Mouse (Mus musculus) common myeloid progenitor, adult 5-6 weeks (primary cell): ENCODE results near the gene Artn. TPM values are rescaled to one million over a fixed set of nuclear protein-coding genes. Genes with fewer than 3 reads are reported as not detected.

Experiments used
- ATAC-seq: replicated peaks from 2 replicates; pipeline ENCODE4 v1.8.0; 2016; ENCODE audit warnings: low read depth, mild to moderate bottlenecking, moderate TSS enrichment, inconsistent platforms; ENCODE audit not compliant: poor library complexity, severe bottlenecking
- total RNA-seq: library from RNA; stranded (forward); fragments of 200-1000, 187-1606 nt; gene quantifications from 2 replicates; pipeline ENCODE4 v1.2.3, GENCODE M21; 2017

Gene Artn
- not detected in 2 replicates for total RNA-seq

GRCm38 (mm10) chr4:117929391-117929881, at the start of gene Artn:
Gene Artn (minus strand): TSS chr4:117929763.
- no peak for ATAC-seq

DNA sequence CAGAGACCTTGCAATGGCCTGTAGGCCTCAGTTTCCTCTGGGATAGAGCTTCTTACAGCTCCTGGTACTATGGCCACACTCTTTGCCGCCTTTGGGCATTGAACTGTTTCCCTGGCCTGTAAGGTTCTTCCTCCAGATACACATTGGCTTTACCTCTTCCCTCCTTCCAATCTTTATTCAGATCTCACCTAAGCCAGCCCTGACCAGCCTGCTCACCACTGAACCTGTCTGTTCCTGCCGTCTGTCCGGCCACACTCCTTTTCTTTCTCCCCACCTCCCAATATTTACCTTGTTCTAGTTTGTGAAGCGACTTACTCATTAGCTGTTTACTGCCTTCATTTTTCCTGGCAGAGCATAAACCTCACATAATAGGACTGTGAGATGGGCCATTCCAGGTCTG, 49.6 kb upstream of the Artn start:
- ATAC-seq, result no peak

DNA sequence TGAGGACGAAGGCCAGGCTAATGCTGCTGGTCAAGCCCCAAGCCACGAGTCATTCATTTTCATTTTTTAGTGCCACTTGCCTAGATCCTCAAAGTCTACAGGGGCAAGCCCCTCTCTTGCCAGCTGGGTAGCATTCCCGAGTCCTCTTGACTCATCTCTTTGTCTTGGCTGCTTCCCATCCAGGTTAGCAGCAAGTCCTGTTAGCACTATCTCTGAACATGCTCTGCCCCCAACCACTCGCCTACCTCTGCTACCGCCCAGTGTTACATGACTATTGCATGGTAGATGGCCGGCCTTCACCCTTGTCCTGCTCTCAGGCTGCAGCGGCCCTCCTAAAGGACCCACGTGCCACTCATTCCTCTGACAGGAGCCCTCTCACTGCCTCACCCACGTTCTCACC, 48.7 kb upstream of the Artn start:
- no peak for ATAC-seq

DNA sequence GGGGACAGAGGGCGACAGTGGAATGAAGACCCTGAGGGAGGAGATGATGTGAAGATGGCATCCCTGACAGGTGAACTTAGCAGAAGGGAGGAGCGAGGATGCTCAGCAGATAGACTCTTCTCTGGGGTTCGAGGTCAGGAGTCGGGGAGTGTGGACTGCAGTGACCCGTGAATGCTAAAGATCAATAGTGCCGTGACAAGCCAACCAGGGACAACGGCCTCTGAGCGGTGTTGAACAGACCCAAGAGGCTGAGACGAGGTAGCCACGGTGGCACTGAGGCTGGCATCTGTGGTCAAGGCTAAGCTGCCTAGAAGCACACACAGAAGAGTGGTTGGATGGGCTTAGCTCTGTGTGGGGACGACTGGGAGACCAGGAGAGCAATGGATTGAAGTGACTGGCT, 48.3 kb upstream of the Artn start:
- ATAC-seq, result no peak

DNA sequence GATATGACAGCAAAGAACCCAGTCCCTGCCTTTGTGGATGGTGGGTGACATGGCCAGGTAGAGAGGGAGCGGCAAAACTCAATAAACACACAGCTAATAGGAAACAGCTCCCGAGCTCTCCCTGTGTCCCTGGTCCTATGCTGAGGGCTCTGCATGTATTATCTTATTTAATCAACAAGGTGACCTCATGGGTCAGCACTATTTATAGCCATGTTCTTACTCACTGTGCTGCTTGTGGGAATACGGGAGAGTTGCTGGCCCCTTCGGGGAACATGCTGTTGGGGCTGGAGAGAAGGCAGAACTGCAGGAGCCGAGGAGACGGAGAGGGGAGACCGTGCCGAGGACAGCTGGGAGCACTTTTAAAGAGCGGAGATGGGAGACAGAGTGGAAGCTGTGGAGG, 47.8 kb upstream of the Artn start:
- no peak for ATAC-seq

DNA sequence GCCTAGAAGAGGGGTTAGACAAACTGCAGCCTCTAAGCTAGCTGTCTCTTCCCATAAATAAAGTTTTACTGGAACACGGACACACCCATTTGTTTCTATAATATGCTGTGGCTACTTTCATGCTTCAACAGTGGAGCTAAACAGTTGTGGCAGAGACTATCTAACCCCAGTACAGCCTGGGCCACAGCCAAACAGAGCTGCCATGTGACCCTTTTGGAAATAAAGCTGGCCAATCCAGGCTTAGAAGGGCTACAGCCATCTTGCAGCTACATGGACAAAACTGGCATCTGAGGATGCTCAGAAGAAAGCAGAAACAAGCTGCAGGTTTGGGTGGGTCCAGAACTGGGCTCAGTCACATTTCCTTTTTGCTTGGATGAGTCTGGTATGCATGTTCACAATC, 46.3 kb upstream of the Artn start:
- ATAC-seq, result no peak

DNA sequence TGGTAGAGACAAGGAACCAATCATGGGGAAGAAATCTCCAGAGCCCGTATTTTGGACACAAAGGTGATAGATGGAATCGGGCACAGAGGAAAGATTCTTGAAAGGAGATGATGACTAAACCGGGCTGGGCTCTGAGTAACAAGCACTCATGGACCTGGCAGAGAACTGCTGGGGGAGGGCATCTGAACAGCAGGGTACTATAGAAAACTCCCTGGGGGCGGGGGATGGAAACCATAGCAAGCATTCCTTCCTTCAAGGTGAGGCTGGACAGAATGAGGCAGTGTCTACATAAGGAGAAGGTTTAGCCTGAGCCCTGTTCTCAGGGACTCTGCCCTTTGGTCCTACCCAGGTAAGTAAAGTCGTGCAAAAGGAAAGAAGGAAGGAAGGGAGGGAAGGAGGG, 45.2 kb upstream of the Artn start:
- ATAC-seq, result no peak

GRCm38 (mm10) chr4:117972999-117973398, 43.4 kb upstream of the Artn start:
- ATAC-seq, result no peak

DNA sequence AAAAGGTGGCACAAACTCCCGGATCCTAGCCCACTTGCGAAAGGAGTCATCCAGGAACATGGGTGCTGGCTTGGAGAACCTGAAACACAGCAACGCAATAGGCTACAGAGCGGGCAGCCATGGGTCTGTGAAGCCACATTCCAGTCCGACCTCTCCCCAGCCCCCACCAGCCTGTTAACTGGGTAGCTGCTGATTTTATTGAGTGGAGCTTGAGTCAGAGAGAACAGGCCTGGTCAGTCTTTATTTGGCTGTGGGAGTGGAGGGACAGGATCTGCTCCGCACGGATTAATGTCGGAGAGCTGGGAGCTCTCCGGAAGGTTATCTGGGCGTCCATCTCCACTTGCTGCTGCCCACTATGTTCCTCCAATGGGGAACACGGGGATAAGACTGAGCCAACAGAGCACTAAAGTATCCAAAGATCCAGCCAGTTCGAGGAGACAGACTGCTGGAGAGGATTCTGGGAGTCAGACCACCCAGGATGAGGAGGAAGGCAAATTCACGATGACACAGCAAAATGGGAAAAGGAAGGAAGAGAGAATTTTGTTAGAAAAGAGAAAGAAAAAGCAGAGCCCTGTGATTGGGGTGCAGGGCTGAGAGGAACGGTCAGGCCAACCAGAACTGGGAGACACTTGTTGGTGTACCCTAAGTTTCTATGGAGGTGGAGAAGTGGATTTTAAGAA, 34.9 kb upstream of the Artn start:
- ATAC-seq, result no peak

DNA sequence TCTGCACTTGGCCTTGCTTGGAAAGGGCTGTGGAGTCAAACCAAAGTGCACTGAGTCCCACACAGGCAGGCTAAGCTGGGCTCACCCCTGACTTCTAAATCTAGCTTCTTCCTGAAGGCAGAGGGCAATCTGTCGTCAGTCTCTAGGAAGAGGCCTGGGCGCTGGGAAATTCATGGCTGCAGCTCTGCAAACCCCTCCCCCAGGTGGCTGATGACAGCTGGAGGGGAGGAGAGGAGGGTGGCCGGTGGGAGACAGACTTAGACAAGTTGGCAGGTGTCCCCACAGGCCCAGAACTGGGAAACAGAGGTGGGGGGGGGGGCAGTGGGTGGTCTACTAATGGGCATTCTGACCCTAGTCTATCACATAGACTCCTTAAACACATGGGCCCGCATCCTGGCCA, 27.9 kb upstream of the Artn start:
- no peak for ATAC-seq

DNA sequence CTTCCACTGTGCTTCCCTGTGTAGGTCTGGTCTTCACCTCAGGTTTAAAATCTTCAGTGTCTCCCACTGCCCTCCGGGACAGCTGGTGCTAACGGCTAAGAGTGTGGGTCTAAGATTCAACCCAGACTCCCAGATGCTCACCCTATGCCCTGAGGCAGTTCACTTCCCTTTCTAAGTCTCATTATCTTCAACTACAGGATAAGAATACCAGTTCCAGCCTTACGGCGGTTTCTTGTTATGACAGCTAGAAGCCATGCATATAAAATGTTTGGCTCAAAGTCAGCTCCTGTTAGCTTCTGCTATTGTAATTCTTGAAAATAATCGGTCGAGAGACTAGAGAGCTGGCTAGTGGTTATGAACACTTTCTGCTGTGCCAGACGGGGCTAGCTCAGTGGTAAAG, 17.9 kb upstream of the Artn start:
- ATAC-seq, result no peak

- no peak for ATAC-seq
These were observed 17.2 kb upstream of the Artn start for GRCm38 (mm10) chr4:117946639-117947305.

DNA sequence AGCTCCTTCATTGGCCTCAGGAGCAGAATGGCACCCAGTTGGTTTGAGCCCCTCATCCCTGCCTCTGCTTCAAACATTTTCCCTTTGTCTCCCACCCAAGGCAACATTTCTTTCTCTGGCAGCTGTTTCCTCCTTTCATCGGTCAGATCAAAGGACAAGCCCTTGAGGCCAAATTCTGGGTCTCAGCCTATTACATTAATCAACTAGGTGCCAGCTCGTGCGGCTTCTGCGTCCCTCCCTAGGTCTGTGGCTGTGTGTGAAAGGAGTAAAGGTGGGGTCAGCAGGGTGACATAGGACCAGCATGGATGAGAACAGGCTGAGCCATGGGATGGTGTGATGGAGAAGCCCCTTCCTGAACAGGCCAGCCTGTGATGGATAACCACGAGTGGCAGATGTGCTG, 13.8 kb upstream of the Artn start:
- ATAC-seq, result no peak

GRCm38 (mm10) chr4:117936964-117937363, 7.4 kb upstream of the Artn start:
- ATAC-seq, result no peak

- ATAC-seq, result no peak
These were observed 4.5 kb upstream of the Artn start for GRCm38 (mm10) chr4:117934081-117934480.

- ATAC-seq, result no peak
These were observed 3.7 kb upstream of the Artn start for GRCm38 (mm10) chr4:117933248-117933647.

GRCm38 (mm10) chr4:117928699-117929241, 793 bp downstream of the Artn start:
- ATAC-seq, result peak; percentile 61

DNA sequence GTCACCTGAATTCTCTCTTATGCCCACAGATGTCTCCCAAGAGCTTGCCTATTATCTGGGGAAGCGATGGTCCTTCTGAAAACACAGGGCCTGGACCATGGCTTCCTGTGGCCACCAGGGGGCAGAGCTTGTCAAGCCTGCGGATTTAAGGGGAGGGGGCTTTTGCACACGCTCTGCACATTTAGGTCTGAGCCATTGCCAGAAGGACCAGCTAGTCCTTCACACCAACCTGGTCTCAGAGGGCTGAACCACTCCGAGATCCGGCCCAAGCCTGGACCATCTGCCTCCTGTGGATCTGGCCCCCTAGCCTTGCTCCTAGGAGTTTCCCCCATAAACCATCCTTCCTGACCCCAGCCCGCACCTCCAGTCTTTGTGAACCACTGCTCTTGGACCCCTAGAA, 1.3 kb downstream of the Artn start:
- 0 out of 2 replicates have a peak, but pooled peaks have one; percentile 7 for ATAC-seq

GRCm38 (mm10) chr4:117926545-117927482, 2.7 kb downstream of the Artn start:
- peak; percentile 28; the same call in 1 of the 2 replicates for ATAC-seq

- ATAC-seq, result no peak
These were observed 4.6 kb downstream of the Artn start for GRCm38 (mm10) chr4:117924916-117925315.
